Mouse (Mus musculus) hematopoietic stem cell, adult 5-6 weeks (primary cell): Measurements from ENCODE around the gene Hand1. TPM values are rescaled to one million over a fixed set of nuclear protein-coding genes. Genes with fewer than 3 reads are reported as not detected.
"Not testable (repeated sequence)": the region's sequence is repeated elsewhere in the genome, so short reads cannot be mapped to it uniquely, and the experiment has no call there.

Source experiments
- ATAC-seq, 2 experiments: fragments of 125-278 bp in 1 of 2; replicated peaks in 1 of 2; 2 replicates each; pipeline ENCODE4 v1.8.0; 2016 to 2017; ENCODE audit warnings: inconsistent platforms in 2 of 2, mild to moderate bottlenecking in 2 of 2, moderate number of reproducible peaks in 2 of 2, low read depth in 1 of 2, moderate TSS enrichment in 1 of 2; ENCODE audit not compliant: low FRiP score in 2 of 2, poor library complexity in 2 of 2, severe bottlenecking in 2 of 2, insufficient read depth in 1 of 2, low TSS enrichment in 1 of 2
- total RNA-seq: library from RNA; stranded (forward); fragments of 172-1452, 232-1000 nt; gene quantifications from 2 replicates; pipeline ENCODE4 v1.2.3, GENCODE M21; 2017

Gene Hand1
- total RNA-seq, 1 experiment from 2014 or later = not detected

GRCm38 (mm10) chr11:57836872-57837680, 4.5 kb upstream of the Hand1 start:
- no peak for ATAC-seq

DNA sequence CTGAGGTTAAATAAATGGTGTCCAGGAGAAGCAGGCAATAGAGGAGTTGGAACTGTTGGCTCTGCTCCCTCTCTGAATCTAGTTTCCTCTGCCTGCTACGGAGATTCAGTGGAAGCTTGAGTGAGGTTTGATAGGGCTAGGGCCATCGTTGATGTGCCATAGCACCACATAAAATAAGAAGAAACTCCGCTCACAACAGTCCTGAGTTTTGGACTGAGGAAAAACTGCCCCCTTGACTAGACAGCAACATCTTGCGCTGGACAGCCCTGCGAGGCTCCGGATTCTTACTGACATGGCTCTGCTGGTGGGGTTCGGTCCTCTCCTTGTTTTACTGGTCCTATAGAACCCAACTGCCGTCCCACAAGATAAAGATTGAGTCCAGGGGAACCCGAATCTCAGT, 3.8 kb upstream of the Hand1 start:
- no peak for ATAC-seq

DNA sequence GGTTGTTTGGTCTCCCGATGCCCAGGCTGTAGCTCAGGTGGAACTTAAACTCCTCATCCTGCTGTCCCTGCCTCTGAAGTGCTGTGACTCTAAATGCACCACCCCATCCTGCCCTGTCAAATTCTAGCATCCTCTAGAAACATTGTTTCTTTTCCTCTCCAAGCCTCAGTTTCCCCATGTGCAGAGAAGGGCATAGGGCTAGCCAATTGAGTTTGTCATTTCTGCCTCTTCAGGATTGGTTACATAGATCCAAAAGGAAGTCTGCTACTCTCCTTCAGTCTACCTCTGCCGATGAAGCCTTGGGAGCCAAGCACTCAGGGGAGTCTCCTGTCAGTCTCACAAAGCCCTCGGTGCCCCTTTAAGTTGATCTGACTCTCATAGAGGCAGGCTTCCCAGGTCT, 3.3 kb upstream of the Hand1 start:
- no peak for ATAC-seq

DNA sequence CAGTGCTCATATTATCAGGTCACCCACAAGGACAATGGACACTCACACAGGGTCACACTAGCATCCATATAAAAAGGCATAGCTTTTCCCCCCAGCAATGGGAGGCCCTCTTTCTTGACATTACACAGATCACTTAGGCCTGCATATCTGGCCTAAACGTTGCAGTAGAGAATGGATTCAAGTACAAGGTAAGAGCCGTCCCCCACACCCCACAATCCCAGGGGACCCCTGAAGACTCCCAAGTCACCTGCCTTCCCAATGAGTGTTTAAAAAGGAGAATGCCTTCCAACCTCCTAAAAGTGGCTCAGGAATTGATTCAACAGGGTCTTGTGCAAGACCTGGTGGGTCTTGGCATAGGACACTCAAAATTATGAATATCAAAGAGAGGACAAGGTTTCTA, 2.7 kb upstream of the Hand1 start:
- no peak for ATAC-seq

DNA sequence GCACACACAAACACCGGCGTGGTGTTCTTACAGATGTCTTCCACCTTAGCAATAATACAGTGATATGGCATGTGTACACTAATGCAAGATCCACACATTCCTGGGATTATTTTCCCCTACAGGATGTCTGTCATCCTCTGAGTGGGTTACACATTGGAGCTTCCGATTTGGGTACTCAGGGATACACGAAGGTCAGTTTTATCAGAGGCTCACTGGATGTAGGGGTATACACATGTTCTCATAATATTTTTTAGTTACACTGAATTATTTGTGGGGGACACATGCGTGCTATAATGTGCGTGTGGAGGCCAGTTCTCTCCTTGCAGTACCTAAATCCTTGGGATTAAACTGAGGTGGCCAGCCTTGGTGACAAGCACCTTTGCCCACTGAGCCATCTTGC, 1.4 kb upstream of the Hand1 start:
- no peak for ATAC-seq

GRCm38 (mm10) chr11:57833296-57833977, 819 bp upstream of the Hand1 start:
- no peak for ATAC-seq

GRCm38 (mm10) chr11:57831861-57832260, 757 bp downstream of the Hand1 start:
- no peak for ATAC-seq

- no peak for ATAC-seq
Observed at GRCm38 (mm10) chr11:57831281-57831781, 1.3 kb downstream of the Hand1 start.

GRCm38 (mm10) chr11:57829871-57830775, 2.5 kb downstream of the Hand1 start:
- no peak for ATAC-seq

GRCm38 (mm10) chr11:57828955-57829870, 3.4 kb downstream of the Hand1 start:
- no peak for ATAC-seq

GRCm38 (mm10) chr11:57827915-57828545, 4.6 kb downstream of the Hand1 start:
- ATAC-seq = peak; percentile 21 to 39; a peak in 1 of 4 replicates

- ATAC-seq = no peak
Observed at GRCm38 (mm10) chr11:57827048-57827914, 5.3 kb downstream of the Hand1 start.

DNA sequence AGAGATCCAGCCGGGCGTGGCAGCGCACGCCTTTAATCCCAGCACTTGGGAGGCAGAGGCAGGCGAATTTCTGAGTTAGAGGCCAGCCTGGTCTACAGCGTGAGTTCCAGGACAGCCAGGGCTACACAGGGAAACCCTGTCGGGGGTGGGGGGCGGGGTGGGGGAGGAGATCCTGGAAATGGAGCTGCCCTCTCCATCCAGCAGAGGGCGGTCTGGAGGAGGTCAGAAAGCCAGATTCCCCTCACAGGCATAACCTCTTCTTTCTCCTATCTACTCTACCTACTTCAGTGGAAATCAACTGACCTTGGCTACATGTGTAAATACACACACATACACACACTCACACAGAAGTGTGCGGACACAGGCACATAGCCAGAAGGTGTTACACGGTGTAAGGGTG, 7.4 kb downstream of the Hand1 start:
- not testable (repeated sequence) for ATAC-seq

- no peak for ATAC-seq
Observed at GRCm38 (mm10) chr11:57823714-57824113, 8.9 kb downstream of the Hand1 start.

GRCm38 (mm10) chr11:57823159-57823558, 9.5 kb downstream of the Hand1 start:
- ATAC-seq = not testable (repeated sequence)
